Mouse (Mus musculus): ENCODE measurements around the gene Nrap. TPM values are rescaled to one million over a fixed set of nuclear protein-coding genes. Genes with fewer than 3 reads are reported as not detected.
A peak's percentile ranks its signal among the peaks of the same experiment; 100 is the strongest.

Nrap gene
- polyA plus RNA-seq, 1 experiment from 2014 or later = 0.14 TPM

- DNase-seq (ENCODE audit: low spot score) (no peak), ATAC-seq (replicated peaks; ENCODE audit: low FRiP score) (no peak)
- peaks cover 12% of the 10 kb centered on the region; the same call in 1 of the 2 replicates for H3K36me3 ChIP-seq (ENCODE audit: control insufficient read depth, insufficient read depth, low read length)
- no peak overlapping the region for H3K4me3 ChIP-seq (ENCODE audit: low read depth, low read length)
- H3K27me3 ChIP-seq (replicated peaks; ENCODE audit: control insufficient read depth, insufficient read depth, low read length) = no peaks in the 10 kb centered on the region
- no peak overlapping the region for H3K27ac ChIP-seq (ENCODE audit: low read depth, low read length)
- no peak overlapping the region for H3K4me2 ChIP-seq
- no peak overlapping the region for H3K9ac ChIP-seq (ENCODE audit: low read depth, low read length)
- no peaks in the 10 kb centered on the region for H3K9me3 ChIP-seq (ENCODE audit: control insufficient read depth, low read length)
- no peaks in the 10 kb centered on the region; the same call in 1 of the 2 replicates for H3K4me1 ChIP-seq (replicated peaks; ENCODE audit: control insufficient read depth, insufficient read depth, low read length)
- 92% methylated on average over 4 of the region's 4 CpGs for WGBS
Measured at GRCm38 (mm10) chr19:56405824-56406223, 16.0 kb upstream of the Nrap start.

- H3K4me3 ChIP-seq (ENCODE audit: low read depth, low read length) = no peak overlapping the region
- 91% methylated on average over 6 of the region's 6 CpGs for WGBS
- H3K36me3 ChIP-seq (ENCODE audit: control insufficient read depth, insufficient read depth, low read length) = peaks cover 5% of the 10 kb centered on the region; the same call in 1 of the 2 replicates
- no peaks in the 10 kb centered on the region for H3K9me3 ChIP-seq (ENCODE audit: control insufficient read depth, low read length)
- H3K9ac ChIP-seq (ENCODE audit: low read depth, low read length) = no peak overlapping the region
- no peaks in the 10 kb centered on the region for H3K27me3 ChIP-seq (replicated peaks; ENCODE audit: control insufficient read depth, insufficient read depth, low read length)
- peaks cover 19% of the 10 kb centered on the region for H3K4me1 ChIP-seq (replicated peaks; ENCODE audit: control insufficient read depth, insufficient read depth, low read length)
- H3K27ac ChIP-seq (ENCODE audit: low read depth, low read length) = no peak overlapping the region
- DNase-seq (ENCODE audit: low spot score) (no peak), ATAC-seq (replicated peaks; ENCODE audit: low FRiP score) (no peak)
- no peak overlapping the region for H3K4me2 ChIP-seq
Measured at GRCm38 (mm10) chr19:56401864-56402263, 12.0 kb upstream of the Nrap start.

- WGBS = 37% methylated on average over 14 of the region's 14 CpGs
- Histone ChIP-seq H3K27ac (ENCODE audit: low read depth, low read length) (no peak overlapping the region), H3K9me3 (ENCODE audit: control insufficient read depth, low read length) (no peaks in the 10 kb centered on the region), H3K36me3 (ENCODE audit: control insufficient read depth, insufficient read depth, low read length) (0 out of 2 replicates have a peak, but pooled peaks cover 5% of the 10 kb centered on the region), H3K4me2 (peak overlapping the region; percentile 47; the same call in 1 of the 2 replicates), H3K9ac (ENCODE audit: low read depth, low read length) (no peak overlapping the region), H3K4me3 (ENCODE audit: low read depth, low read length) (no peak overlapping the region), H3K27me3 (replicated peaks; ENCODE audit: control insufficient read depth, insufficient read depth, low read length) (no peaks in the 10 kb centered on the region; the same call in 1 of the 2 replicates), H3K4me1 (replicated peaks; ENCODE audit: control insufficient read depth, insufficient read depth, low read length) (peaks cover 23% of the 10 kb centered on the region)
- peak; percentile 73 for ATAC-seq (replicated peaks; ENCODE audit: low FRiP score)
- DNase-seq (ENCODE audit: low spot score) = peak; percentile 72
Measured at GRCm38 (mm10) chr19:56400200-56400599, 10.4 kb upstream of the Nrap start.

GRCm38 (mm10) chr19:56398528-56398795, 8.6 kb upstream of the Nrap start:
- Histone ChIP-seq H3K4me2 (no peak overlapping the region), H3K4me3 (ENCODE audit: low read depth, low read length) (no peak overlapping the region), H3K27me3 (replicated peaks; ENCODE audit: control insufficient read depth, insufficient read depth, low read length) (no peaks in the 10 kb centered on the region; the same call in 1 of the 2 replicates), H3K27ac (ENCODE audit: low read depth, low read length) (no peak overlapping the region), H3K36me3 (ENCODE audit: control insufficient read depth, insufficient read depth, low read length) (0 out of 2 replicates have a peak, but pooled peaks cover 2% of the 10 kb centered on the region), H3K4me1 (replicated peaks; ENCODE audit: control insufficient read depth, insufficient read depth, low read length) (peaks cover 41% of the 10 kb centered on the region), H3K9ac (ENCODE audit: low read depth, low read length) (no peak overlapping the region), H3K9me3 (ENCODE audit: control insufficient read depth, low read length) (no peaks in the 10 kb centered on the region)
- no peak for ATAC-seq (replicated peaks; ENCODE audit: low FRiP score)
- no peak for DNase-seq (ENCODE audit: low spot score)

- ATAC-seq (replicated peaks; ENCODE audit: low FRiP score) (peak; percentile 6; the same call in 1 of the 2 replicates), DNase-seq (ENCODE audit: low spot score) (no peak)
- Histone ChIP-seq H3K9me3 (ENCODE audit: control insufficient read depth, low read length) (no peaks in the 10 kb centered on the region), H3K4me2 (peak overlapping the region; percentile 91), H3K9ac (ENCODE audit: low read depth, low read length) (peak overlapping the region; percentile 80), H3K4me3 (ENCODE audit: low read depth, low read length) (peak overlapping the region; percentile 63), H3K36me3 (ENCODE audit: control insufficient read depth, insufficient read depth, low read length) (0 out of 2 replicates have a peak, but pooled peaks cover 2% of the 10 kb centered on the region), H3K27me3 (replicated peaks; ENCODE audit: control insufficient read depth, insufficient read depth, low read length) (no peaks in the 10 kb centered on the region; the same call in 1 of the 2 replicates), H3K4me1 (replicated peaks; ENCODE audit: control insufficient read depth, insufficient read depth, low read length) (peaks cover 45% of the 10 kb centered on the region), H3K27ac (ENCODE audit: low read depth, low read length) (peak overlapping the region; percentile 66; the same call in 1 of the 2 replicates)
- 24% methylated on average over 11 of the region's 11 CpGs for WGBS
Measured at GRCm38 (mm10) chr19:56397663-56398527, 8.1 kb upstream of the Nrap start.

GRCm38 (mm10) chr19:56396669-56397621, 7.1 kb upstream of the Nrap start, which contains the start of gene Casp7:
Gene Casp7 (plus strand): TSS chr19:56397129.
- Histone ChIP-seq H3K9me3 (ENCODE audit: control insufficient read depth, low read length) (no peaks in the 10 kb centered on the region), H3K4me3 (ENCODE audit: low read depth, low read length) (peak within 1 kb of the TSS; percentile 63), H3K27ac (ENCODE audit: low read depth, low read length) (peak within 1 kb of the TSS; percentile 66), H3K4me1 (replicated peaks; ENCODE audit: control insufficient read depth, insufficient read depth, low read length) (peaks cover 53% of the 10 kb centered on the region), H3K36me3 (ENCODE audit: control insufficient read depth, insufficient read depth, low read length) (0 out of 2 replicates have a peak, but pooled peaks cover 2% of the 10 kb centered on the region), H3K27me3 (replicated peaks; ENCODE audit: control insufficient read depth, insufficient read depth, low read length) (no peaks in the 10 kb centered on the region; the same call in 1 of the 2 replicates), H3K4me2 (peak within 1 kb of the TSS; percentile 91), H3K9ac (ENCODE audit: low read depth, low read length) (peak within 1 kb of the TSS; percentile 80)
- 1% methylated on average over 77 of the region's 78 CpGs for WGBS
- DNase-seq (ENCODE audit: low spot score) (peak; percentile 80), ATAC-seq (replicated peaks; ENCODE audit: low FRiP score) (peak; percentile 59)

- Histone ChIP-seq H3K36me3 (ENCODE audit: control insufficient read depth, insufficient read depth, low read length) (0 out of 2 replicates have a peak, but pooled peaks cover 1% of the 10 kb centered on the region), H3K27me3 (replicated peaks; ENCODE audit: control insufficient read depth, insufficient read depth, low read length) (no peaks in the 10 kb centered on the region; the same call in 1 of the 2 replicates), H3K9ac (ENCODE audit: low read depth, low read length) (peak overlapping the region; percentile 80), H3K27ac (ENCODE audit: low read depth, low read length) (peak overlapping the region; percentile 66; the same call in 1 of the 2 replicates), H3K4me2 (peak overlapping the region; percentile 91), H3K4me1 (replicated peaks; ENCODE audit: control insufficient read depth, insufficient read depth, low read length) (peaks cover 59% of the 10 kb centered on the region), H3K4me3 (ENCODE audit: low read depth, low read length) (peak overlapping the region; percentile 63), H3K9me3 (ENCODE audit: control insufficient read depth, low read length) (no peaks in the 10 kb centered on the region)
- DNase-seq (ENCODE audit: low spot score) (no peak), ATAC-seq (replicated peaks; ENCODE audit: low FRiP score) (no peak)
- WGBS = 22% methylated on average over 12 of the region's 12 CpGs
Measured at GRCm38 (mm10) chr19:56396227-56396626, 6.4 kb upstream of the Nrap start.

GRCm38 (mm10) chr19:56395183-56395935, 5.5 kb upstream of the Nrap start:
- no peak for DNase-seq (ENCODE audit: low spot score)
- H3K4me3 ChIP-seq (ENCODE audit: low read depth, low read length) = no peak overlapping the region
- H3K27me3 ChIP-seq (replicated peaks; ENCODE audit: control insufficient read depth, insufficient read depth, low read length) = no peaks in the 10 kb centered on the region; the same call in 1 of the 2 replicates
- peak overlapping the region; percentile 3 for H3K9ac ChIP-seq (ENCODE audit: low read depth, low read length)
- no peaks in the 10 kb centered on the region for H3K9me3 ChIP-seq (ENCODE audit: control insufficient read depth, low read length)
- peaks cover 61% of the 10 kb centered on the region for H3K4me1 ChIP-seq (replicated peaks; ENCODE audit: control insufficient read depth, insufficient read depth, low read length)
- no peak for ATAC-seq (replicated peaks; ENCODE audit: low FRiP score)
- H3K4me2 ChIP-seq = no peak overlapping the region
- H3K27ac ChIP-seq (ENCODE audit: low read depth, low read length) = no peak overlapping the region
- 74% methylated on average over 16 of the region's 16 CpGs for WGBS
- H3K36me3 ChIP-seq (ENCODE audit: control insufficient read depth, insufficient read depth, low read length) = no peaks in the 10 kb centered on the region
